Mouse (Mus musculus) heart, embryonic 14.5 days (tissue): ENCODE results near the gene Acad10. TPM values are rescaled to one million over a fixed set of nuclear protein-coding genes. Genes with fewer than 3 reads are reported as not detected.
"Not testable (repeated sequence)": the region's sequence is repeated elsewhere in the genome, so short reads cannot be mapped to it uniquely, and the experiment has no call there.

Experiments used
- ATAC-seq: fragments of 200-750 bp; cut with Nextera tagmentation; 2 replicates; pipeline ENCODE4 v1.8.0; 2017; ENCODE audit warnings: low read depth, moderate TSS enrichment; ENCODE audit not compliant: insufficient number of reproducible peaks, insufficient read depth, low FRiP score
- H3K27ac ChIP-seq, 2 experiments: fragments of 200-500 bp in 1 of 2; fragments of 300-500 bp in 1 of 2; sonication (generic) in 1 of 2; replicated peaks in 1 of 2; 2 replicates each; pipeline ENCODE4 v1.5.1; 2012 to 2014; ENCODE audit warnings: low read depth in 2 of 2, low read length in 2 of 2, control low read depth in 1 of 2, mild to moderate bottlenecking in 1 of 2, mixed read lengths in 1 of 2; ENCODE audit not compliant: control insufficient read depth in 1 of 2, insufficient read depth in 1 of 2
- H3K27me3 ChIP-seq: fragments of 300-500 bp; sonication (generic); 2 replicates; pipeline ENCODE4 v1.6.1; 2014; ENCODE audit warnings: mild to moderate bottlenecking, low read length, control low read depth; ENCODE audit not compliant: control insufficient read depth, insufficient read depth
- H3K36me3 ChIP-seq: fragments of 300-500 bp; sonication (generic); 2 replicates; pipeline ENCODE4 v1.6.1; 2014; ENCODE audit warnings: mild to moderate bottlenecking, control low read depth, low read length, mixed read lengths; ENCODE audit not compliant: control insufficient read depth, insufficient read depth
- H3K4me1 ChIP-seq, 2 experiments: fragments of 200-500 bp in 1 of 2; fragments of 300-500 bp in 1 of 2; sonication (generic) in 1 of 2; 2 replicates each; pipeline ENCODE4 v1.6.1; 2012 to 2014; ENCODE audit warnings: low read length in 2 of 2, control low read depth in 1 of 2, mixed read lengths in 1 of 2; ENCODE audit not compliant: control insufficient read depth in 2 of 2, insufficient read depth in 2 of 2
- H3K4me2 ChIP-seq: fragments of 300-500 bp; sonication (generic); 2 replicates; pipeline ENCODE4 v1.6.1; 2014; ENCODE audit warnings: mild to moderate bottlenecking, low read length
- H3K4me3 ChIP-seq, 2 experiments: fragments of 200-500 bp in 1 of 2; fragments of 300-500 bp in 1 of 2; sonication (generic) in 1 of 2; 2 replicates each; pipeline ENCODE4 v1.5.1; 2012 to 2014; ENCODE audit warnings: low read length in 2 of 2, mild to moderate bottlenecking in 2 of 2, control low read depth in 1 of 2, low read depth in 1 of 2, moderate library complexity in 1 of 2; ENCODE audit not compliant: control insufficient read depth in 1 of 2, insufficient read depth in 1 of 2
- H3K9ac ChIP-seq: fragments of 300-500 bp; sonication (generic); 2 replicates; pipeline ENCODE4 v1.6.1; 2014; ENCODE audit warnings: mild to moderate bottlenecking, low read length
- H3K9me3 ChIP-seq: fragments of 300-500 bp; sonication (generic); 2 replicates; pipeline ENCODE4 v1.6.1; 2016; ENCODE audit warnings: low read length, control low read depth; ENCODE audit not compliant: control insufficient read depth
- WGBS: fragments of 180-500 bp; shearing (Covaris S2); extraction: QIAGEN DNeasy Blood & Tissue Kit; methylation state at CpG from one replicate; pipeline ENCODE4 v1.1.7; 2014; 5-methylcytosine and 5-hydroxymethylcytosine counted together
- polyA plus RNA-seq: library from polyadenylated mRNA; unstranded; fragments of >200 nt; fragmentation: Nextera tagmentation; extraction: Ambion mirVana; gene quantifications from 2 replicates; pipeline ENCODE4 v1.2.1, GENCODE M21; 2014

Gene Acad10
- polyA plus RNA-seq, 1 experiment from 2014 or later, result 1.1 TPM

DNA sequence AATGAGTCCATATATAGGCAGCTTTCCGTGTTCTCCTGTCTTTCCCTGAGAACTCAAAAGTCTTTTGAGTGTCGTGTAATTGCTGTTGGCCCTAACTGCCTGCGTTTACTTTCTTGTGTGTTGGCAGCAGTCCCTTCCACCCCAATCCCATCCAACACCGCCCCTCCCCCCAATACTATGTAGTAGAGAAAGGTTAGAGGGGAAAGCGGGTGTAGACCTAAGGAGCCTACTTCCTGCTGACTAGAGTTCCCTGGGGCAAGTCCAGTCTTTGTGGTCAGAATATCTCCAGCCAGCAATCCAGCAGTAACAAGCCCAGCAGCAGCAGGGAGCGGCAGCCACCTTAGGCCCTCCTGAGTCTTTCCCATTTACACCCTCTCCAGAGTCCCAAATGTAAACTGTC is 8.1 kb upstream of the Acad10 start:
- ATAC-seq, result no peak
- Histone ChIP-seq H3K4me3 (no peak overlapping the region), H3K9me3 (no peaks in the 10 kb centered on the region), H3K4me1 (no peaks in the 10 kb centered on the region; a peak in 1 of 4 replicates), H3K27ac (no peak overlapping the region), H3K27me3 (no peaks in the 10 kb centered on the region), H3K9ac (no peak overlapping the region), H3K36me3 (peaks cover 70% of the 10 kb centered on the region), H3K4me2 (no peak overlapping the region)
- WGBS, result 78% methylated on average over 6 of the region's 6 CpGs

DNA sequence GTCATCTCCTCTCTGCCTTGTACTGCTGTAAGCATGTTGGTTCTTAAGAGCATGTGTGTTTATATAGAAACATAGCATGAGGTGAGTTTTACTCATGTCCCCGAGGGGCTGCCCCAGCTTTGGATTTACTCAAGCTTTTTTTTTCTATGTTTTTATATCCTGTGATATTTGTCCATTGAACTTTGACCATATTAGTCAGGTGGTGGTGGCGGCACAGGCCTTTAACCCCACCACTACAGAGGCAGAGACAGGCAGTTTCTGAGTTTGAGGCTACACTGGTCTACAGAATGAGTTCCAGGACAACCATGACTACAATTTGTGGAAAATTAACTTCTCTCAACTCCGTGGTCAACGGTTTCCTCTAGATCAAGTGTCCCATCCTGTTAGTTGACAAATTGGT is 6.8 kb upstream of the Acad10 start:
- Histone ChIP-seq H3K27me3 (no peaks in the 10 kb centered on the region), H3K36me3 (peaks cover 68% of the 10 kb centered on the region), H3K4me1 (peaks cover under 1 to 2% of the 10 kb centered on the region in 2 experiments), H3K4me3 (no peak overlapping the region), H3K4me2 (no peak overlapping the region), H3K27ac (no peak overlapping the region), H3K9me3 (no peaks in the 10 kb centered on the region), H3K9ac (no peak overlapping the region)
- 89% methylated on average over 4 of the region's 4 CpGs for WGBS
- ATAC-seq, result no peak

DNA sequence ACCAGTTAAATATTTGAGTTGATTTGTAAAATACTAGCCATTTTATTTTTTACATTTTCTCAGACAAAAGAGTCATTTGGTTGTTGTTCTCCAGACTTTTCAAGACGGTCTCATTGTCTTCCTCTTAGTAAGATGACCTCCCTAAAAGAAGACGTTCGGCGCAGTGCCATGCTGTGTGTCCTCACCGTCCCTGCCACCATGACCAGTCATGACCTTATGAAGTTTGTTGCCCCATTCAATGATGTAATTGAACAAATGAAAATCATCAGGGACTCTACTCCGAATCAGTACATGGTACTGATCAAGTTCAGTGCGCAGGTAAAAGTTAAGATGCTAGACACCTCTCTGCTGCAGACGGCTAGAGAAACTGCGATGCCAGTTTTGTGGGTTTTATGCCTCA is 4.7 kb upstream of the Acad10 start:
- Histone ChIP-seq H3K9me3 (no peaks in the 10 kb centered on the region), H3K4me2 (no peak overlapping the region), H3K4me3 (no peak overlapping the region), H3K9ac (no peak overlapping the region), H3K27ac (no peak overlapping the region), H3K27me3 (no peaks in the 10 kb centered on the region), H3K4me1 (peaks cover 9 to 13% of the 10 kb centered on the region in 2 experiments), H3K36me3 (peaks cover 65% of the 10 kb centered on the region)
- ATAC-seq, result no peak
- WGBS, result 94% methylated on average over 9 of the region's 9 CpGs

DNA sequence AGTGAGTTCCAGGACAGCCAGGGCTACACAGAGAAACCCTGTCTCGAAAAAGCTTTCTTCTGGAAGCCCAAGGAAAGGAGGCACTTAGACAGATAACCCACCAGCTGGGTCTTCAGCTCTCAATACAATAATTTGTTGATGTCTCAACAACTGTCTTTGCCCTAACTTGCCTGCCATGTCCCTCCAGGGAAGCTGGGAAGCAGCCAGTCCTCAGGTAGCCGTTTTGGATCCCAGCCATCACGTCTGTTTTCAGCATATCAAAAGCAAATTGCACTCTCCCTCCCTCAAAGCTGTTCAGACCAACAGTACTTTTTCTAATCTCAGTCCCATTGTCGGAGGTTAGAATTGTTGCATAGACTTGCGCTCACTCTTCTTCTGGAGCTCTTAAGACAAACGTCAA is 3.8 kb upstream of the Acad10 start:
- Histone ChIP-seq H3K27me3 (no peaks in the 10 kb centered on the region), H3K4me1 (peaks cover 9 to 13% of the 10 kb centered on the region in 2 experiments), H3K9me3 (no peaks in the 10 kb centered on the region), H3K4me3 (no peak overlapping the region), H3K9ac (no peak overlapping the region), H3K36me3 (peaks cover 59% of the 10 kb centered on the region), H3K27ac (no peak overlapping the region), H3K4me2 (no peak overlapping the region)
- no peak for ATAC-seq
- 87% methylated on average over 6 of the region's 6 CpGs for WGBS

DNA sequence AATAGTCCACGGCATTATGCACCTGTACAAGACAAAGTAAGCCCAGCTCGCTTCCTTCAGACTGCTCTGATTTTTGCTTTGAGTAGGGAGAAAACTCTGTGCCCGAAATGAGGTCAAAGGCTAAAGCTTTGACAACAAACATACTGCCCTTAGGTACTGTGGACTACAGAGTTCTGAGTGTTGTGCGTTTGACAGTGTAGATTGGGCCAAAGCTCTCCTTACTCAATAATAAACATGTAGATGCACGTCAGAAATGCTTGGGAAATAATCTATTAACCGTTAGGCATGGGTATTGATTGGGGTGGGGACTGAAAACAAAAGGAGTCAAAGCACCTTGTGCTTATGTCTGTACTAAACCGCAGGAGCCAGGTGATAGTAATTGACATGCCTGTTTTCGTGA is 3.1 kb upstream of the Acad10 start:
- no peaks in the 10 kb centered on the region for H3K9me3 ChIP-seq
- H3K27ac ChIP-seq, result no peak overlapping the region
- peaks cover 9 to 13% of the 10 kb centered on the region in 2 experiments for H3K4me1 ChIP-seq
- 88% methylated on average over 8 of the region's 8 CpGs for WGBS
- no peak overlapping the region for H3K4me3 ChIP-seq
- H3K4me2 ChIP-seq, result no peak overlapping the region
- H3K9ac ChIP-seq, result no peak overlapping the region
- no peak for ATAC-seq
- H3K36me3 ChIP-seq, result peaks cover 58% of the 10 kb centered on the region
- H3K27me3 ChIP-seq, result no peaks in the 10 kb centered on the region

DNA sequence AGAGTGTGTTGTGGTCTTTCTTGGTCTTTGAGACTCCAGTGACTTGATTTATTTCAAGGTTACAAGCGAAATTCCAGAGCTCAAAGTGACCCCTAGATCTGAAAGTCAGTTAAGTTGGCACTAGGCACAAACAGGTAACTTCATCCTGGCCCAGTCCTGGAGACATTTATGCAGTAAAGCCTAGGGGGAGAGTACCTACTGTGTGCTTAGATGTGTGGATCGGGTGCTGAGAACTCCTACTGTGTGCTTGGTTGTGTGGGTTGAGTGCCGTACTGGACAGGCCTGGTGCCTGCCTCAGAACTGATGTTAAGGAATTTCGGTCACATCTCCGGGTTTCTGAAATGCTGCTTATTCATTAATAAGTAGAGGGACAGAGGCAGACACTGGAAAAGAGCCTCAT is 1.2 kb upstream of the Acad10 start:
- Histone ChIP-seq H3K9me3 (no peaks in the 10 kb centered on the region), H3K27me3 (no peaks in the 10 kb centered on the region), H3K4me2 (peak overlapping the region; percentile 68), H3K4me1 (peaks cover 9 to 13% of the 10 kb centered on the region in 2 experiments), H3K36me3 (peaks cover 38% of the 10 kb centered on the region), H3K9ac (peak overlapping the region; percentile 80), H3K27ac (no peak overlapping the region), H3K4me3 (peak overlapping the region; percentile 73 to 80)
- ATAC-seq, result no peak
- 80% methylated on average over 5 of the region's 5 CpGs for WGBS

DNA sequence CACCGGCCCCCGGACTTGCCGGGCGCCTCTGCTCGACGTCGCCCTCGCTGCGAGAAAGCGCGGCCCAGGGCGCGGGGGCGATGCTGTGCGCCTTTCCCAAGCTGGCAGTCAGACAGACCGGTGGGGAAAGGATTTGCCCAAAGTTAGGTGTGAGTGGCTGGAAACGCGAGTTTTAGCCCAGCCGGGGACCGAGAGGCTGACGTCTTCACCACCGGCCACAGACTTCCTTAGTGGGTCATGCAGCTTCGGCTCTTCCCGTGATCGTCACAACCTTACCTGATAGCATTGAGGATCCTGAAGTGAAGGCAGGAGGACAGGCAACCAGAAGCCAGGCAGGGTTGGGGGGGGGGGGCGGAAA is 562 bp upstream of the Acad10 start:
- H3K9me3 ChIP-seq, result no peaks in the 10 kb centered on the region
- no peaks in the 10 kb centered on the region for H3K27me3 ChIP-seq
- H3K4me1 ChIP-seq, result peaks cover 9 to 13% of the 10 kb centered on the region in 2 experiments
- 0 out of 2 replicates have a peak, but pooled peaks have one; percentile 6 for ATAC-seq
- H3K27ac ChIP-seq, result peak overlapping the region in 1 of 2 experiments; percentile 48; a peak in 1 of 4 replicates
- H3K4me3 ChIP-seq, result peak overlapping the region; percentile 73 to 80
- H3K4me2 ChIP-seq, result peak overlapping the region; percentile 68
- peak overlapping the region; percentile 80 for H3K9ac ChIP-seq
- 0% methylated on average over 26 of the region's 26 CpGs for WGBS
- H3K36me3 ChIP-seq, result peaks cover 32% of the 10 kb centered on the region

DNA sequence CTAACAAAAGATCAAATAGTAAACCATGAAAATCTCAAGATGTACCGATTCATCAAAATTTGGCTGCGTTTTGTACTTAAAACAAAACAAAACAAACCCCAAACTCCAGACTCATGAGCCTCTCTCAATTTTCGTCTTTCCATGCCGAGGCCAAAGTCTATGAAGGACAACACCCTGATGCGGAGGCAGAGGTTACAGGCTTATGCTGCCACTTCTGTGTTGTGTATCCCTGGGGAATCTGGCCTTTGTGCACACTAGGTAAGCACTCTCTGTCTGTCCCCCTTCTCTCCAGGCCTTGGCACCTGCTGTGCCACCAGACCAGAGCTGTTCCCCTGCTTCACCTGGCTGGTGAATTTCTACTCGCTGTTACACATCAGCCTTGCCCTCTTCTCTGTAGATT is 2.7 kb downstream of the Acad10 start:
- H3K4me1 ChIP-seq, result peaks cover 9 to 13% of the 10 kb centered on the region in 2 experiments
- H3K36me3 ChIP-seq, H3K27me3 ChIP-seq, H3K4me2 ChIP-seq, H3K9ac ChIP-seq, H3K27ac ChIP-seq, ATAC-seq, H3K9me3 ChIP-seq, H3K4me3 ChIP-seq: not testable (repeated sequence)
- WGBS, result 84% methylated on average over 6 of the region's 6 CpGs
